Mouse (Mus musculus): ENCODE results near the gene Pik3ap1.

Pik3ap1 gene

DNA sequence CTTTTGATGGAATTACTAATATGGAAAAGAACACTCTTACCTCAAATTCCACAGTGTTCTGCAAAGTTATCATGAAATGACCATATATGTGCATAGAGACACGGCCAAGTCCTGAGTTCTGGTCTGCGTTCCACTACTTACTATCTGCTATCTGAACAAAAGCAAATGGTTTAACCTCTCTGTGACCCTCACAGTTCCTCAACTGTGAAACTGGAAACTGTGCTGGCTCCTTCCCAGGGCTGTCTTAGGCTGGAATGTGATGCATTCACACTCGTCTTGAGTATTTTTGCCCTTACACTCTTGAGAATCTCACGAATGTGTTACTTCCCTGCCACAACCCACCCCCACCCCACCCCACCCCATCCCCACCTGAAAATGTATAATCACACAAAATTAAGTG, 135.9 kb downstream of the Pik3ap1 start:
- in situ Hi-C loops (cut with MboI; ENCODE audit: unreplicated experiment in 2 of 2), result loop anchor here (5.0 to 25.0 kb wide), 2 partner anchors 167 to 487 kb away; no protein-coding TSS in a partner anchor

DNA sequence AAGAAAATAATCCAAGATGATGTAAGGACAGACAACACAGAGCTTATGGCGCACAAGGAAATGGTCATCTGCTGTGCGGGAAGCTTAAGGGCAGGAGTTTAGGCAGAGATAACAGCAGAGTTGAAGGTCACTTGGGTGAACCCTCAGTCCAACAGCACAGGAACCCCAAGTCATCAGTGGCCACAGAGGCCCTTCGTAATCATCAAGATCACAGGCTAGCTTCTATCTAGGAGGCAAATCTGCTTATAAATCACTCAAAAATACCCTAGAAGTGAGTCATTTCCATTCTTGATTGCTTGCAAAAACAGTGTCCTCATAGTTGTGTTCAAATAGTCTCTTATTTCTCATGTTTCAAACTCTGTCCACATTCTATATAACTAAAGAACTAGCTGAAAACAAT, 136.6 kb downstream of the Pik3ap1 start:
- in situ Hi-C loops (cut with MboI; ENCODE audit: unreplicated experiment in 2 of 2), result loop anchor here (5.0 to 25.0 kb wide), 2 partner anchors 166 to 486 kb away; no protein-coding TSS in a partner anchor

DNA sequence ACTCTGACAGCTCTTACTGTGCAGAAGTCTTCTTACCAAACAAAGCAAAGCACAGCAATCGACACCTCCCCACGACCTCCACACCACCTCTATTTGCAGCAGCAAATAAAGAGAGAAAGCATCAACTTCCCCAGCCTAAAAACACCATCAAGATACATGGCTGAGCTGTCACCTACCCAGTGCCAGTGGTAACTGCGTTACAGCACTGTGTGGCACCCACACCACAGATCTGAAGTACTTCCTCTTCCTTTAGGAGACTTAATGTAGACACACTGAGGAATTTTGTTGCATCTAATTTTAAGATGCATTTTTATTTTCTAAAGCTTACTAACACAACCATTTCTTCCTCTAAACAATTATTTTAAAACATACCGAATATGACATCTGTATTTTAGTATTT, 138.6 kb downstream of the Pik3ap1 start:
- in situ Hi-C loops (cut with MboI; ENCODE audit: unreplicated experiment in 2 of 2), result loop anchor here (5.0 to 25.0 kb wide), 2 partner anchors 164 to 484 kb away; no protein-coding TSS in a partner anchor

DNA sequence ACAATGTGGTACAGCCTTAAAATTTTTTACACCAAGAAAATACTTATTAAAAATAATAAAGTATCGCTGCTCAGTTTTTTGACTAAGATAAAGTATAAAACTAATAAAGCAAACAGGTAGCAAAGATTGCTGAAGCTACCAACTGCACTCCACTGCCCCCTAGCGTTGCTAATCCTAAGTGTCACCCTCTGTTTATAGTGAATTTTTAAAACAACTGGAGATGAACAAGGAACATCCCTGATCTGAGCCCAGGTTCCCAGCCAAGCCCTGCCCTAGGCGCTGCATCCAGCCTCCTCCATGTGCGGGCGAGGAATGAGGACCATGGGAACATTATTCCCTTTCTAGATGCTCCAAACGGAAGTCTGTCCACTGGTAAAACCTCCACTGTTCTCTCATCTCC, 140.3 kb downstream of the Pik3ap1 start:
- in situ Hi-C loops (cut with MboI; ENCODE audit: unreplicated experiment in 2 of 2), result loop anchor here in 1 of 2 experiments (25.0 kb wide), 1 partner anchor 482 kb away; no protein-coding TSS in a partner anchor

- in situ Hi-C loops (cut with MboI; ENCODE audit: unreplicated experiment in 2 of 2), result loop anchor here in 1 of 2 experiments (25.0 kb wide), 1 partner anchor 480 kb away; no protein-coding TSS in a partner anchor
Measured at GRCm38 (mm10) chr19:41241997-41242396, 142.9 kb downstream of the Pik3ap1 start.

- in situ Hi-C loops (cut with MboI; ENCODE audit: unreplicated experiment in 2 of 2), result loop anchor here in 1 of 2 experiments (10.0 to 25.0 kb wide), 3 partner anchors 129 to 471 kb away; no protein-coding TSS in a partner anchor
Measured at GRCm38 (mm10) chr19:41233698-41234097, 151.2 kb downstream of the Pik3ap1 start.

Measured in v-Abl transformed pro-B cells (cell line).